Mouse (Mus musculus) forebrain, embryonic 12.5 days (tissue): Measurements from ENCODE around the gene Retreg3. TPM values are rescaled to one million over a fixed set of nuclear protein-coding genes. Genes with fewer than 3 reads are reported as not detected.
"Not testable (repeated sequence)": the region's sequence is repeated elsewhere in the genome, so short reads cannot be mapped to it uniquely, and the experiment has no call there.

Source experiments
- ATAC-seq: fragments of 200-750 bp; cut with Nextera tagmentation; 2 replicates; pipeline ENCODE4 v1.8.0; 2017; ENCODE audit warnings: moderate TSS enrichment; ENCODE audit not compliant: low FRiP score
- H3K27ac ChIP-seq: fragments of 300-500 bp; sonication (generic); 2 replicates; pipeline ENCODE4 v1.5.1; 2016; ENCODE audit warnings: mild to moderate bottlenecking
- H3K27me3 ChIP-seq: fragments of 300-500 bp; sonication (generic); 2 replicates; pipeline ENCODE4 v1.6.1; 2016; ENCODE audit warnings: mild to moderate bottlenecking
- H3K36me3 ChIP-seq: fragments of 300-500 bp; sonication (generic); replicated peaks from 2 replicates; pipeline ENCODE4 v1.6.1; 2016; ENCODE audit warnings: mild to moderate bottlenecking
- H3K4me1 ChIP-seq: fragments of 300-500 bp; sonication (generic); 2 replicates; pipeline ENCODE4 v1.6.1; 2016
- H3K4me2 ChIP-seq: fragments of 300-500 bp; sonication (generic); 2 replicates; pipeline ENCODE4 v1.6.1; 2016; ENCODE audit warnings: mild to moderate bottlenecking, moderate library complexity
- H3K4me3 ChIP-seq: fragments of 300-500 bp; sonication (generic); replicated peaks from 2 replicates; pipeline ENCODE4 v1.5.1; 2016; ENCODE audit warnings: mild to moderate bottlenecking
- H3K9ac ChIP-seq: fragments of 300-500 bp; sonication (generic); 2 replicates; pipeline ENCODE4 v1.6.1; 2016; ENCODE audit warnings: mild to moderate bottlenecking
- H3K9me3 ChIP-seq: fragments of 300-500 bp; sonication (generic); 2 replicates; pipeline ENCODE4 v1.6.1; 2016
- WGBS: fragments of 180-500 bp; shearing (Covaris S2); methylation state at CpG from one replicate; pipeline ENCODE4 v1.1.7; 2016; 5-methylcytosine and 5-hydroxymethylcytosine counted together
- polyA plus RNA-seq: library from polyadenylated mRNA; unstranded; fragments of >200 nt; fragmentation: Nextera tagmentation; extraction: Ambion mirVana; gene quantifications from 2 replicates; pipeline ENCODE4 v1.2.1, GENCODE M21; 2016

Gene Retreg3
- polyA plus RNA-seq, 1 experiment from 2014 or later = 19.3 TPM

DNA sequence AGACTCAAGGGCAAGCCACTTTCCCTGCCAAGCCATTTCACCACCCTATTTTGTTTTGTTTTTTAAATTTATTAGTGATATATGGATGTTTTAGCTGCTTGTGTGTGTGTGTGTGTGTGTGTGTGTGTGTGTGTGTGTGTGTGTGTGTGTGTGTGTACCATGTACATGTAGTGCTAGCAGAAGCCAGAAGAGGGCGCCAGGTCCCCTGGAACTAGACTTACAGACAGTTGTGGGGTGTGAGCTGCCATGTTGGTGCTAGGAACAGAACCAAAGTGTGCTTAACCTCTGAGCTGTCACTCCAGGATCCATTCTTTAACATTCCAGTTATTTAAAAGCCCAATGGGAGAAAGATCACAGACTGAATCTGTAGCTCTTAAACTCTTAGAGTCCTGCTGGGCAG, 7.4 kb upstream of the Retreg3 start:
- no peak overlapping the region for H3K9ac ChIP-seq
- H3K4me3 ChIP-seq = no peak overlapping the region
- WGBS = 92% methylated on average over 1 of the region's 1 CpGs
- H3K36me3 ChIP-seq = peaks cover 49% of the 10 kb centered on the region
- no peak for ATAC-seq
- H3K4me1 ChIP-seq = no peaks in the 10 kb centered on the region
- H3K9me3 ChIP-seq = 0 out of 2 replicates have a peak, but pooled peaks cover 6% of the 10 kb centered on the region
- no peak overlapping the region for H3K27ac ChIP-seq
- no peak overlapping the region for H3K4me2 ChIP-seq
- no peaks in the 10 kb centered on the region for H3K27me3 ChIP-seq

GRCm38 (mm10) chr11:101125008-101125407, 5.3 kb upstream of the Retreg3 start:
- not testable (repeated sequence) for H3K9ac ChIP-seq, H3K4me2 ChIP-seq, ATAC-seq, H3K27me3 ChIP-seq, H3K4me3 ChIP-seq, H3K9me3 ChIP-seq, H3K27ac ChIP-seq
- Histone ChIP-seq H3K36me3 (peaks cover 53% of the 10 kb centered on the region), H3K4me1 (peaks cover 12% of the 10 kb centered on the region)
- WGBS = 99% methylated on average over 9 of the region's 9 CpGs

DNA sequence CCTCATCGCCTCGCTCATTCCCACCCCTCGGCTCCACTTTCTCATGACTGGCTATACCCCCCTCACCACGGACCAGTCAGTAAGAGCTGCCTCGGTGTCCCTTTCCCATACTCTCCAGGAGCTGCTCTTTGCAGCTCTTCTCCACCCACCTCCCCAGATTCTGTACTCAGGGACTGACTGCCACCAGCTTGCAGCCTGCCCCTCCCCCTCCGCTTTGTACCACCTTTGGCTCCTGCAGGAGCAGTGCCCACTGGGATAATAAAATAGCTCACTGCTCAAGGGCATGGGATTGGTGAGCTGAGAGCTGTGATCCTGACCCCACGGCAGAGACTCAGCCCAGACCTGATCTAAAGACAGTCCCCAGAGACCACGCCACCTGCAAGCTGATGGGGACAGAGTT, 4.8 kb upstream of the Retreg3 start:
- 96% methylated on average over 8 of the region's 8 CpGs for WGBS
- H3K9me3 ChIP-seq = not testable (repeated sequence)

DNA sequence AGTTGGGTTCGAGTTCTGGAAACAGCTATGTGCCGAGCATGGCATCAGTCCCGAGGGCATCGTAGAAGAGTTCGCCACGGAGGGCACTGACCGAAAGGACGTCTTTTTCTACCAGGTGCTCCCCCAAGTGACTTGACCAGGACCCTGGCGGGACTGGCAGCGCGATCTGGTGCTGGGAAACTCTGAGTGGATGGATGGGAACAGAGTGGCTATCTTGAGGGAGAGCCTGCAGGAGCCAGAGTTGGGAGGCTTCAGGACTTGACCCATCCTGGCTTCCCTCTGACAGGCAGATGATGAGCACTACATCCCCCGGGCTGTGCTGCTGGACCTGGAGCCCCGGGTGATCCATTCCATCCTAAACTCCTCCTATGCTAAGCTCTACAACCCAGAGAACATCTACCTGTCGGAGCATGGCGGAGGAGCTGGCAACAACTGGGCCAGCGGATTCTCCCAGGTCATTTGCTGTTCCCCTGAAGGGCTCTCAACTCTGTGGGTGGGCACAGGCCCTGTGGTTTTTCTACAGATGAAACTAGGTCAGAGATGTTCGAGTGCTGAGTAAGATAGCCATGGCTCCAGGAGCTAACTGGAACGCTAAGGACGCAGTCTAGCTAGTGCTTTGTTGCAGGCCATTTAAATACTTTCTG, 974 bp upstream of the Retreg3 start:
- Histone ChIP-seq H3K9me3 (no peaks in the 10 kb centered on the region), H3K4me2 (peak overlapping the region; percentile 97), H3K9ac (peak overlapping the region; percentile 86), H3K27me3 (no peaks in the 10 kb centered on the region), H3K4me1 (peaks cover 38% of the 10 kb centered on the region), H3K4me3 (peak overlapping the region; percentile 87), H3K36me3 (peaks cover 36% of the 10 kb centered on the region), H3K27ac (peak overlapping the region; percentile 91)
- WGBS = 24% methylated on average over 19 of the region's 19 CpGs
- ATAC-seq = no peak

More for the DNA sequence above, 4.8 kb upstream of the Retreg3 start:
- not testable (repeated sequence) for H3K27ac ChIP-seq, H3K4me3 ChIP-seq, ATAC-seq, H3K27me3 ChIP-seq, H3K4me2 ChIP-seq, H3K9ac ChIP-seq
- peaks cover 53% of the 10 kb centered on the region for H3K36me3 ChIP-seq
- H3K4me1 ChIP-seq = peaks cover 12% of the 10 kb centered on the region

- H3K4me2 ChIP-seq = peak overlapping the region; percentile 97
- H3K27ac ChIP-seq = peak overlapping the region; percentile 91
- peak overlapping the region; percentile 87 for H3K4me3 ChIP-seq
- peaks cover 48% of the 10 kb centered on the region for H3K4me1 ChIP-seq
- H3K9me3 ChIP-seq = no peaks in the 10 kb centered on the region
- H3K9ac ChIP-seq = peak overlapping the region; percentile 92
- 1% methylated on average over 39 of the region's 39 CpGs for WGBS
- peaks cover 23% of the 10 kb centered on the region for H3K36me3 ChIP-seq
- no peaks in the 10 kb centered on the region for H3K27me3 ChIP-seq
- ATAC-seq = peak; percentile 71
Observed at GRCm38 (mm10) chr11:101119131-101119760, 447 bp downstream of the Retreg3 start.

- H3K9me3 ChIP-seq = no peaks in the 10 kb centered on the region
- peak overlapping the region; percentile 92 for H3K9ac ChIP-seq
- no peak overlapping the region for H3K27ac ChIP-seq
- H3K4me3 ChIP-seq = peak overlapping the region; percentile 87
- ATAC-seq = no peak
- H3K4me2 ChIP-seq = peak overlapping the region; percentile 97
- peaks cover 17% of the 10 kb centered on the region for H3K36me3 ChIP-seq
- no peaks in the 10 kb centered on the region for H3K27me3 ChIP-seq
- WGBS = 58% methylated on average over 4 of the region's 4 CpGs
- peaks cover 48% of the 10 kb centered on the region for H3K4me1 ChIP-seq
Observed at GRCm38 (mm10) chr11:101118105-101118504, 1.6 kb downstream of the Retreg3 start.

- H3K4me3 ChIP-seq = no peak overlapping the region
- 30% methylated on average over 2 of the region's 2 CpGs for WGBS
- H3K27me3 ChIP-seq = no peaks in the 10 kb centered on the region
- H3K4me2 ChIP-seq = peak overlapping the region; percentile 16; the same call in 1 of the 2 replicates
- no peaks in the 10 kb centered on the region for H3K9me3 ChIP-seq
- peaks cover 38% of the 10 kb centered on the region for H3K4me1 ChIP-seq
- no peak overlapping the region for H3K9ac ChIP-seq
- ATAC-seq = no peak
- H3K27ac ChIP-seq = peak overlapping the region; percentile 73
- H3K36me3 ChIP-seq = 0 out of 2 replicates have a peak, but pooled peaks cover 8% of the 10 kb centered on the region
Observed at GRCm38 (mm10) chr11:101115564-101115963, 4.1 kb downstream of the Retreg3 start.

GRCm38 (mm10) chr11:101112186-101112585, 7.5 kb downstream of the Retreg3 start:
- no peak overlapping the region for H3K4me3 ChIP-seq
- no peak overlapping the region for H3K4me2 ChIP-seq
- H3K36me3 ChIP-seq = 0 out of 2 replicates have a peak, but pooled peaks cover 8% of the 10 kb centered on the region
- H3K4me1 ChIP-seq = peaks cover 25% of the 10 kb centered on the region
- H3K27me3 ChIP-seq = no peaks in the 10 kb centered on the region
- 92% methylated on average over 3 of the region's 3 CpGs for WGBS
- H3K9ac ChIP-seq = no peak overlapping the region
- ATAC-seq = no peak
- H3K27ac ChIP-seq = no peak overlapping the region
- no peaks in the 10 kb centered on the region for H3K9me3 ChIP-seq

- no peak overlapping the region for H3K9ac ChIP-seq
- H3K27me3 ChIP-seq = no peaks in the 10 kb centered on the region
- H3K9me3 ChIP-seq = no peaks in the 10 kb centered on the region
- WGBS = 90% methylated on average over 4 of the region's 4 CpGs
- peaks cover 19% of the 10 kb centered on the region for H3K4me1 ChIP-seq
- H3K27ac ChIP-seq = no peak overlapping the region
- H3K4me3 ChIP-seq = no peak overlapping the region
- H3K4me2 ChIP-seq = no peak overlapping the region
- 0 out of 2 replicates have a peak, but pooled peaks cover 8% of the 10 kb centered on the region for H3K36me3 ChIP-seq
- ATAC-seq = no peak
Observed at GRCm38 (mm10) chr11:101111178-101111577, 8.5 kb downstream of the Retreg3 start.

DNA sequence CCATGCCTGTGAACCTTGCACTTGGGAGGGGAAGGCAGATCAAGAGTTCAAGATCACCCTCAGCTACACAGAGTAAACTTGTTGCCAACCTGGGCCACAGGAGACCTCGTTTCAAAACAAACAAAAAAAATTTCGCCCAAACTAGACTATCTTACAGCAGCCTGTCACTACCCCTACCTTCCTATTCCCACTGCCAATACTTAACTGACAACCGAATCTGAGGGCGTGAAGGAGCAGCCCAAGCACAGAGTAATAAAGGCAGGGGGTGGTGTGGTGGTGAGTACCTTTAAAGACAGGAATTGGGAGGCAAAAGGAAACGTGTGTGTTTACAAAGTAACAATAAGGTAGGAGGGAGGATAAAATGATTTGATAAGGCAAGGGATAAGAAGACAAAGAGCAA, 9.0 kb downstream of the Retreg3 start:
- 71% methylated on average over 5 of the region's 5 CpGs for WGBS
- no peak for ATAC-seq

GRCm38 (mm10) chr11:101109351-101109750, 10.3 kb downstream of the Retreg3 start:
- no peaks in the 10 kb centered on the region for H3K27me3 ChIP-seq
- no peak overlapping the region for H3K4me3 ChIP-seq
- H3K27ac ChIP-seq = no peak overlapping the region
- no peak overlapping the region for H3K4me2 ChIP-seq
- peaks cover 4% of the 10 kb centered on the region; the same call in 1 of the 2 replicates for H3K4me1 ChIP-seq
- no peak for ATAC-seq
- H3K9me3 ChIP-seq = no peaks in the 10 kb centered on the region
- 0 out of 2 replicates have a peak, but pooled peaks cover 12% of the 10 kb centered on the region for H3K36me3 ChIP-seq
- 74% methylated on average over 4 of the region's 4 CpGs for WGBS
- H3K9ac ChIP-seq = no peak overlapping the region

More for the DNA sequence above, 9.0 kb downstream of the Retreg3 start:
- H3K4me2 ChIP-seq = no peak overlapping the region
- H3K9ac ChIP-seq = no peak overlapping the region
- peaks cover 15% of the 10 kb centered on the region for H3K4me1 ChIP-seq
- no peaks in the 10 kb centered on the region for H3K27me3 ChIP-seq
- H3K9me3 ChIP-seq = no peaks in the 10 kb centered on the region
- H3K4me3 ChIP-seq = no peak overlapping the region
- H3K27ac ChIP-seq = no peak overlapping the region
- H3K36me3 ChIP-seq = 0 out of 2 replicates have a peak, but pooled peaks cover 8% of the 10 kb centered on the region

- Histone ChIP-seq H3K27ac (no peak overlapping the region), H3K4me3 (no peak overlapping the region), H3K27me3 (no peaks in the 10 kb centered on the region), H3K9ac (no peak overlapping the region), H3K4me2 (no peak overlapping the region), H3K36me3 (peaks cover 62% of the 10 kb centered on the region), H3K9me3 (no peaks in the 10 kb centered on the region), H3K4me1 (no peaks in the 10 kb centered on the region)
- no peak for ATAC-seq
- 94% methylated on average over 5 of the region's 5 CpGs for WGBS
Observed at GRCm38 (mm10) chr11:101103011-101103410, 16.7 kb downstream of the Retreg3 start.
